Mouse (Mus musculus) liver, adult 2 months (tissue): Measurements from ENCODE around the gene Flnb. TPM values are rescaled to one million over a fixed set of nuclear protein-coding genes. Genes with fewer than 3 reads are reported as not detected.

Experiments used
- DNase-seq: peaks from one replicate; pipeline ENCODE4 v3.0.0-alpha.2; 2011; ENCODE audit warnings: low read depth, low spot score; ENCODE audit errors: extremely low read depth
- H3K27ac ChIP-seq: fragments of 200-500 bp; replicated peaks from 2 replicates; pipeline ENCODE4 v1.5.1; 2012; ENCODE audit warnings: low read depth, mild to moderate bottlenecking, control low read depth, inconsistent platforms, low read length; ENCODE audit not compliant: insufficient read depth
- H3K27me3 ChIP-seq: fragments of 200-500 bp; 2 replicates; pipeline ENCODE4 v1.6.1; 2012; ENCODE audit warnings: mild to moderate bottlenecking, moderate library complexity, low read length, inconsistent platforms; ENCODE audit not compliant: control insufficient read depth, insufficient read depth
- H3K36me3 ChIP-seq: fragments of 200-500 bp; 2 replicates; pipeline ENCODE4 v1.6.1; 2012; ENCODE audit warnings: low read length, inconsistent platforms; ENCODE audit not compliant: control insufficient read depth, insufficient read depth
- H3K4me1 ChIP-seq: fragments of 200-500 bp; 2 replicates; pipeline ENCODE4 v1.6.1; 2011; ENCODE audit warnings: low read length; ENCODE audit not compliant: control insufficient read depth, insufficient read depth
- H3K4me3 ChIP-seq: fragments of 200-500 bp; 2 replicates; pipeline ENCODE4 v1.5.1; 2011; ENCODE audit warnings: low read depth, mild to moderate bottlenecking, control low read depth, low read length, moderate library complexity; ENCODE audit not compliant: insufficient read depth
- H3K79me2 ChIP-seq: fragments of 200-500 bp; 2 replicates; pipeline ENCODE4 v1.6.1; 2012; ENCODE audit warnings: inconsistent platforms, mild to moderate bottlenecking, low read length, moderate library complexity; ENCODE audit not compliant: control insufficient read depth, insufficient read depth
- H3K9ac ChIP-seq: fragments of 200-500 bp; 2 replicates; pipeline ENCODE4 v1.6.1; 2012; ENCODE audit warnings: low read depth, mild to moderate bottlenecking, control low read depth, inconsistent platforms, low read length
- CTCF ChIP-seq: fragments of 200-500 bp; IDR thresholded peaks from 2 replicates; pipeline ENCODE4 v1.5.1; 2011; ENCODE audit warnings: low read depth, low read length, control low read depth
- POLR2A ChIP-seq: fragments of 200-500 bp; IDR thresholded peaks from 2 replicates; pipeline ENCODE4 v1.6.1; 2011; ENCODE audit warnings: low read length, control low read depth; ENCODE audit not compliant: insufficient read depth; ENCODE audit errors: extremely low read depth
- WGBS: fragments of 180-500 bp; shearing (Covaris S2); methylation state at CpG from one replicate; pipeline ENCODE4 v1.1.7; 2018; 5-methylcytosine and 5-hydroxymethylcytosine counted together
- polyA plus RNA-seq: library from polyadenylated mRNA; depleted of rRNA; stranded (reverse); fragments of >200 nt; gene quantifications from 2 replicates; pipeline ENCODE4 v1.2.3, GENCODE M21; 2012
- total RNA-seq: library from RNA; depleted of rRNA; stranded (reverse); fragments of >200 nt; gene quantifications from 2 replicates; pipeline ENCODE4 v1.2.3, GENCODE M21; 2014

Flnb gene
- total and polyA plus RNA-seq, 2 experiments = 15.9 to 27.8 TPM

DNA sequence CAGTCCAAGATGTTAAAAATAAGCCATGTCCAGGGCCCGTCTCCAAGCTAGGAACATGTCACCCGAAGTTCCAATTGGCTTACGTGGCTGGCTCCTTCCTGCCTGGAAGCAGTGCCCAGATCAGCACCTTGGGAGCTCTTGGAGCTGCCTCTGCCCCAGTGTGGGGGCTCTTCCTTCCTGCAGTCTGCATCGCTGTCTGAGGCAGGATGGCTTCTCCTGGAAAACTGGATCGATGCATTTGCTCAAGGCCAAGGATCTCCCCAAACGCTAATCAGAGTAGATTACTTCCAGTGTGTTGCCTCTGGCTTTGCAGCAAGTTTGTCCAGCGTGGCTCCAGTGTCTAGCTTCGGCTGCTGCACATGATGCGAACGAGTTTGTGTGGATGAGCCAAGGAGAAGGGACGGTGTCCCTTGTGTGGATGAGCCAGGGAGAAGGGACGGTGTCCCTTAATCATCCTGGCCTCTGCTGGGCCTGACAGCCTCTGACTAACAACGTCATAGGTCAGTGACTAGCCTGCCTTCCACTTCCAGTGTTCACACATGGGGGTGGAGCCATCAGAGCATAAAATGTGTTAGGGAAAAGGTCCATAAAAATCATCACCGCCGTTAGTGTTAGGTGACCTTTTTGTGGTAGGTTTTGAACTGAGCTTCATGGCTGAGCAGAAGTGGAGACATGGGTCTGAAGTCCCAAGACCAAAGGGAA lies 25.0 kb downstream of the Flnb start:
- H3K36me3 ChIP-seq = no peaks in the 10 kb centered on the region
- peak overlapping the region; percentile 1 for H3K27ac ChIP-seq
- DNase-seq = peak; percentile 84
- peak overlapping the region; percentile 9; the same call in 1 of the 2 replicates for H3K4me3 ChIP-seq
- TF ChIP-seq CTCF (no peak), POLR2A (no peak)
- peak overlapping the region; percentile 3; the same call in 1 of the 2 replicates for H3K9ac ChIP-seq
- WGBS = 39% methylated on average over 15 of the region's 15 CpGs
- H3K4me1 ChIP-seq = peaks cover 28% of the 10 kb centered on the region
- peaks cover 35% of the 10 kb centered on the region; the same call in 1 of the 2 replicates for H3K79me2 ChIP-seq
- H3K27me3 ChIP-seq = no peaks in the 10 kb centered on the region

DNA sequence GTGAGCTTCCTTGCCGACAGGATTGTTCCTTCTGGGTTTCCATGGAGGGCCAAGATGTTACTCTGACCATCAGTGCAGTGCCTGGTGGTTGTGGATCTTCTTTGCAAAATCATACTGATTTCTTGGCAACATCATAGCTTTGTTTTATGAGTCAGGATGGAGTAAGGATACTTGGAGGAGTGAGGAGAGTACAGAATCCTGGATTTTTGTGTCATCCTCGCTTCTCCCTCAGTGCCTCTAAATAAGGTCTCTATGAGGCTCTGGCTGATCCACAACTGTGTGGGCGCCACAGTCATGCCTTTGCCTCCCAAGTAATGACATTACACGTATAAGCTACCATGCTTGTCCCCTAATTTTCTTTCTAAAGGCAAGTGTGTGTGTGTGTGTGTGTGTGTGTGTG lies 28.9 kb downstream of the Flnb start:
- TF ChIP-seq POLR2A (no peak), CTCF (no peak)
- no peaks in the 10 kb centered on the region for H3K27me3 ChIP-seq
- no peak overlapping the region for H3K4me3 ChIP-seq
- H3K36me3 ChIP-seq = 0 out of 2 replicates have a peak, but pooled peaks cover 2% of the 10 kb centered on the region
- H3K27ac ChIP-seq = no peak overlapping the region
- no peak overlapping the region for H3K9ac ChIP-seq
- peaks cover 14% of the 10 kb centered on the region for H3K4me1 ChIP-seq
- peaks cover 31% of the 10 kb centered on the region; the same call in 1 of the 2 replicates for H3K79me2 ChIP-seq
- DNase-seq = no peak
- 84% methylated on average over 4 of the region's 4 CpGs for WGBS

DNA sequence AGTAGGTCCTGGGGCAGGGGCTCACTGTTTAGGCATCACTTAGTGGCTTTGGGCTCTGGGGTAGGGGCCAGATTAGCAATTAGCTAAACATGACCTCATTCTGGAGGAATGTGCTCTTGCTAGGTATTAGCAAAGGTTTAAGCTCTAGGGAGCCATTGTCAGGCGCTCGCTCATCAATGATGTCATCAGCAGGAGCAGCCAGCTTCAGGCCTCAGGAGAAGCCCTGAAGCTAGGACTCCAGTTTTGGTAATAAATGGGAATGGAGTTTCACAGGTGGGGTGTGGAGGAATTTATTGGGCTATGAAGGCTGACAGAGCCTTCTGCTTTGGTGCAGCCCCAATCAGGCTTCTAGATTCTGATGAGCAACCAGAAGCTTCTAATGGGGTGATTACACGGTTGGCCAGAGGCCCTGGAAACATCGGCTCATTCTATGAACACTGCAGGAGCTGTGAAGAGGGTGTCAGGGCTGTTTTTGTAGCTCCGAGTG lies 30.0 kb downstream of the Flnb start:
- Histone ChIP-seq H3K4me3 (no peak overlapping the region), H3K4me1 (peaks cover 19% of the 10 kb centered on the region), H3K36me3 (0 out of 2 replicates have a peak, but pooled peaks cover 2% of the 10 kb centered on the region), H3K27me3 (no peaks in the 10 kb centered on the region), H3K27ac (no peak overlapping the region), H3K9ac (no peak overlapping the region), H3K79me2 (peaks cover 32% of the 10 kb centered on the region; the same call in 1 of the 2 replicates)
- no peak for DNase-seq
- WGBS = 64% methylated on average over 5 of the region's 5 CpGs
- no peak for TF ChIP-seq POLR2A
- TF ChIP-seq CTCF = no peak

DNA sequence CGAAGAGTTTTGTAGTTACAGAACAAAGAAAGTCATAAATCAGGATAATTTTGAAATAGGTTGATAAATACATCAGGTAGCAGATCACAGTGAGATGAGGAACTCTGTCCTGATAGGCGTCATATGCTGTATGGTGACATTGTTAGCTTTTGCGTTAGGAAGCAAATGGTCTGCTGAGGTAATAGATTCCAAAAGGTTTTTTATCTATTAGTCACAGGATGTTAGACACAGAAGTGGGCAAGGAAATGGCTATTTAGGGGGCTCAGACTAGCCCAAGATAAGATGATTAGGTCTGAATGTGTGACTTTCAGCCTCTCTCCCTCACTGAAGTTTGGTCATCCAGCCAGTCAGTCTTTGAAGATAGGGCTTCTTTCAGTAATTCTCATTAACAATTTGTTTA lies 33.2 kb downstream of the Flnb start:
- WGBS = 72% methylated on average over 3 of the region's 3 CpGs
- no peaks in the 10 kb centered on the region for H3K27me3 ChIP-seq
- peaks cover 33% of the 10 kb centered on the region for H3K4me1 ChIP-seq
- H3K79me2 ChIP-seq = peaks cover 30% of the 10 kb centered on the region; the same call in 1 of the 2 replicates
- peak overlapping the region; percentile 63 for H3K27ac ChIP-seq
- 0 out of 2 replicates have a peak, but pooled peaks cover 2% of the 10 kb centered on the region for H3K36me3 ChIP-seq
- H3K4me3 ChIP-seq = no peak overlapping the region
- no peak for DNase-seq
- TF ChIP-seq POLR2A (no peak), CTCF (no peak)
- H3K9ac ChIP-seq = peak overlapping the region; percentile 0; the same call in 1 of the 2 replicates

DNA sequence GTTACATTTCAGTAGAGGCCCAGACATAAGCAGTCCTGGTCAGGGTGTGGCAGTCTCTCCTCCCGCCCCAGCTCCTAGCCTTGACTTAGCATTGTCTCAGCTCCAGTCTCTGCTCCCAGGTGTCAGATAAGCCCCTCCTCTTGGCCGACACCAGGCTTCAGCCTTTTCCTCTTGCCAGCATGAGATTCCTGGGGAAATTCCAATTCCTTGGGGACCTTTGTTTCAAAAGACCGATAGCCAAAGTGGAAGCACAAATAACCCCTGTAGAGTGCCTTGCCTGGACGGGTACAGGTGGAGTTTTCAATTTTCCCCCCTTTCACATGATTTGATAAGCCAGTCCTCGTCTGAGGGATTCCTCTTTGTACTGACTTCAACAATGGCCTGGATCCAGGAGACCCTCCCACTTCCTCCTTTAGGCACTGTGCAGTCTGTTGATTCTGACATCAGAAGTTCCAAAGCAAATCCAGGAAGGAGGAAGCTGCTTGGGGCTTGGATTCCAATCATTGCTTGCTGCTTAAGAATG lies 33.8 kb downstream of the Flnb start:
- Histone ChIP-seq H3K27ac (peak overlapping the region; percentile 63), H3K27me3 (no peaks in the 10 kb centered on the region), H3K79me2 (peaks cover 32% of the 10 kb centered on the region; the same call in 1 of the 2 replicates), H3K4me1 (peaks cover 33% of the 10 kb centered on the region), H3K36me3 (0 out of 2 replicates have a peak, but pooled peaks cover 2% of the 10 kb centered on the region), H3K4me3 (no peak overlapping the region), H3K9ac (peak overlapping the region; percentile 30)
- TF ChIP-seq POLR2A (no peak), CTCF (no peak)
- 6% methylated on average over 5 of the region's 5 CpGs for whole genome bisulfite sequencing
- DNase-seq = peak; percentile 87
